Mouse (Mus musculus) natural killer cell, adult 2 months (primary cell): ENCODE results near the gene Lhfp.

Experiments used
- DNase-seq, 2 experiments: peaks; one replicate each; pipeline ENCODE4 v3.0.0; 2022; ENCODE audit warnings: low spot score in 2 of 2

Lhfp gene

GRCm38 (mm10) chr3:53040593-53041410 is 526 bp upstream of the Lhfp start:
- no peak for DNase-seq

GRCm38 (mm10) chr3:53042240-53042567 is 876 bp downstream of the Lhfp start:
- DNase-seq: no peak

- DNase-seq: no peak
Measured at GRCm38 (mm10) chr3:53043206-53043780, 2.0 kb downstream of the Lhfp start.

DNA sequence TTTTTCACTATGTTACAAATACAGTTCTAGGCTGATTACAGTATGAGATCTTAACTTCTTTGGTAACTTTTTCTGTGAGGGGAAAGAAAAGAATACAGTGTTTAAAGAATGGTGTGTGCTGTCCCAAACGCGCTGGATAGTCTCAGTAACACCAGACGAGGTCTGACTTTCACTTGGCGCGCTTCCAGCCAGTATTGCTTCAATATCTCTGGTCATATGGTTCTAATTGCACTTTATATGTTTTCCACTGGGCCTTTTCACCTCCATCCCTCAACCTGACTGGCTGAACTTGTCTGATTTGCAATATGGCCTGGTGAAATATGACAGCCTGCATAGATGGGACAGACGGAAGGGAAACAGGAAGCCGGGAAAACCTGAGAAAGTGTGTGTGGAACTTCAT is 2.9 kb downstream of the Lhfp start:
- DNase-seq: no peak

DNA sequence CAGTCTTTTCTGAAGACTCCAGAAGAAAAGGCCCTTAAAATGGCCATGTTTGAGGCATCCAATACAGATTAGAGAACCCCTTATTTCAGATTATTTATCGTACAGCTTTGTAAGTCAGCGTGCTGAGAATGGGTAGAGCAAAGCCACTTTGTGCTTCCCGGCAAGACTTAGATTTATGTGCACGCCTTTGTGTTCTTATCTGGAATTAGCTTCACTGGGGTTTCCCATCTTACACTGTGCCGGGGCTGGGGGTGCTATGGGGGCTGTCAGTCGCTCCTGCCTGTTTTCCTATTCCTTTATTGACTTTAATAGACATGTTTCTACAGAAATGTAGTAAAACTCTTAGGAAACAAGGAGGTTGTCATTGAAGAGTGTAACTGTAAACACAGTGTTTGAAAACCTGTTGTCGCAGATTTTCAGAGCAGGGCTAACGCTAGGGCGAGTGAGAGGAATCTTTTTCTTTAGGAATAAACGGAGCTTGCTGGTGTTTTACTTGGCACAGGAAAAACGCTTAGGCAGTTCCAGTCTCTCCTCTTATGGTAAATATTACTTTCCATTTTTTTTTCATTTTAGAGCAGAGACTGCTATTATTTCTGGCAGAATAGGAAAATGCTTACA is 3.5 kb downstream of the Lhfp start:
- DNase-seq: no peak

DNA sequence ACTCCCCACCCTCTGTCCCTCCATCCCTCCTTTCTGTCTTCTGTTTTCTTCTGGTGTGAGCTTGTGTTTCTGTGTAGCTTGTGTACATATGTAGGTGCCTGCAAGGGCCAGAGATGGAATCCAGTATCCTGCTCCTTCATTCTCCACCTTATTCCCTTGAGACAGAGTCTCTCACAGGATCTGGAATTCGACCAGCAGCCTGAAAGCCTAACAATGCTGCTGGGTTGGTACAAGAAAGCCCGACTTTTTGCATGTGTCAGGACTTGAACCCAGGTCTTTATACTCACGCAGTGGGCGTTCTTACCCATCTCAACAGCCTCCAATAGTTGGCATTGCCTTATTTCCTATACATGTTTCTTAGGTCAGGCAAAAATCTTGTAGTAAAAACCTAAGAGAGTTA is 4.4 kb downstream of the Lhfp start:
- DNase-seq: no peak

- no peak for DNase-seq
Measured at GRCm38 (mm10) chr3:53046371-53046770, 5.0 kb downstream of the Lhfp start.

GRCm38 (mm10) chr3:53052385-53052784 is 11.1 kb downstream of the Lhfp start:
- no peak for DNase-seq

DNA sequence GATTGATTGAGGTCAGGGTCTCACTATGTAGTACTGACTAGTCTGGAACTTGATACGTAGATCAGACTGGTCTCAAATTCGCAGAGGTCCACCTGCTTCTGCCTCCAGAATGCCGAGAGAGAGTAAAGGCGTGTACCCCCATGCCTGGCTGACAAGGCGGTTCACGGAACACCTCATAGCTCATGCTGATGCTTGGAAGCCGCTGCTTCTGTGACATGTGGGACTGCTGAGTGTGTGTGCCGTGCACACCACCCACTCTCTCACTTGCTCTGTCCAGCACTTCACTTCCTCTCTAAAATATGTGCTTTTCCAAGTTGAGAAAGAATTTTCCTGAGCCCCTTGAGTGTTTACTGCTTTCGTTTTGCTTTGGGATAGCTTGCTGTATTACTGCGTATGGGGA is 15.1 kb downstream of the Lhfp start:
- DNase-seq: no peak

- DNase-seq: no peak
Measured at GRCm38 (mm10) chr3:53059959-53060358, 18.6 kb downstream of the Lhfp start.

DNA sequence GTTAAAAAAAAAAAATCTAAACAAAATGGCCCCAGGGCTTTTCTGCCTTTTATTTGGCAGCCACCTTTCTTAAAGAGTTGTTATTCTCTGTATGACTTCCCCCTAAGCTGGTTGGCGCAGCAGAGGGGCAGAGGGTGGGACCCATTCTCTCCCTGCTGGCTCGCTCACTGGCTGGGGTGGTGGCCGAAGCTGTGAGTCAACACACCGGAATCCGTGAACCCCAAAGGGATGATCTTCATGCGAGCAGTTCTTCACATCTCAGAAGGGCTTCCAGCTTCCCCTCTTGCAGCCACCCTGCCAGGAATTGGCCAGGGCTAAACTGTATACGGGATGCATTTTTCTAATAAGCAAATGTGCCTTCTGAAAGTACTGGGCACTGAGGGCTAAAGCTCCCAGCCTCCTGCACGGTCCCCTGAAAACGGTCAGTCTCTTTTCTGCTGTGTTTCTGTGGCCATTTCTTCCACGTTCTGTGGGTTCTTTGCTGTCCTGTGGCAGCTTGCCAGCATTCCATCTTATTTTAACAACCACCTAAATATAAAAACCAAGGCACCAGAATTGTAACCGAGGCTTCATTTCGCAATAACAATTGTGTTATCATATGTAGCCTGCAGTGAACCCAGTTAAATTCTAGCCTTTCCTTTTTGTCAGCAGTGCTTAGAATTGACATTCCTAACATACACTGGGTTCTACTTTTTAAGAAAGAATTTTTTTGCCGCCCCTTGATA is 22.3 kb downstream of the Lhfp start:
- DNase-seq: no peak

DNA sequence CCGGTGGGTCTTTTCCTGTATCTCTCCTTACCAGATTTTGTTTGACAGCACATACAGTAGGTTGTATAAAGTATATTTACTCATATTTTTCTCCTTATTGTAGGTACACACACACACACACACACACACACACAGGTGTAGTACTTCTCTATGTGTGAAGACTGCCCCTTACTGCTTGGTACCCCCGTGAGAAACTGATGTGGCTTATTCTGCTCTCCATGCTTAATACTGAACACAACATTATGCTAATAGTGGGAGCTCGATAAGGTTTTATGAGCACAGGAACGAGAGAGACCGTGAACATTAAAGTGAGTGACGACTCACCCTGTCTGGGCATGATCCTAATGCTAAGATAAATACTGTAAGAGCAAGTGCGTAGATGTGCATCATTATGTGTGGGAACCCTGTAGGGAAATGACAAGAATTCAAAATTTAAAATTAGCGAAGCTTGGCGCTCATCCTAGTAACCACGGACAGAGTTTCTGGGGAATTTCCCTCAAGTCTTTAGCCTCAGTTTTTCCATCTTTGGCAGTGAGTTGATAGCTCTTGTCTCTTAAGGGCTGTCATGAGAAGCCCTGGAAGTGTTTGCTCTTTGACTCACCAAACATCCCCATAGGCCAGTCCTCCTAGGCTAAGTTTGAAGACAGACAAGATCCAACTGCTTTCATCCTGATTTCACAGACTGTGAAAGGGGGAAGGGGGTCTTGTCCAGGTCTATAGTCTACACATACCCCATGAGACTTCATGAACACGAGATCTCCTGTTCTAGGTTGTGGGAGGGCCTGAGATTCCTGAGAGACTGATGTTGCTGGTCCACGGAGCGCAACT is 24.2 kb downstream of the Lhfp start:
- no peak for DNase-seq

- no peak for DNase-seq
Measured at GRCm38 (mm10) chr3:53066095-53066372, 24.7 kb downstream of the Lhfp start.

- no peak for DNase-seq
Measured at GRCm38 (mm10) chr3:53068399-53068798, 27.1 kb downstream of the Lhfp start.

DNA sequence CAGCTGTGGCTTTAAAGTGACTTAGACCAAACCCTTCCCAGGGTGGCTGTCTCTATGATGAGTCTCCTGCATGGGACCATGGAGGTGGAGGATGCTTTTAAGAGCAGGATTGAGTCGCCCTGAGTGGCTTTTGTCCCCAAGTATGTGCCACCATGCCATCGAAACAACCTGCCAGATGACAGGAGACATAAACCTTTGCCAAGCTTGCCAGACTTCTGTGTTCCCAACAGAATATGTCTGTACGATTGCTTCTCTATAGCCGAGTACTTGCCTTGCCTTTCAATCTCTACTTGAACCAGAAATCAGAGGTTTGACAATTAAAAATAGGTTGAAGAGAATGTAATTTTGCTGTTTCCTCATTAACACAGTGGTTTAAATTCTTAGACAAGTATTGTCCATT is 32.9 kb downstream of the Lhfp start:
- no peak for DNase-seq

DNA sequence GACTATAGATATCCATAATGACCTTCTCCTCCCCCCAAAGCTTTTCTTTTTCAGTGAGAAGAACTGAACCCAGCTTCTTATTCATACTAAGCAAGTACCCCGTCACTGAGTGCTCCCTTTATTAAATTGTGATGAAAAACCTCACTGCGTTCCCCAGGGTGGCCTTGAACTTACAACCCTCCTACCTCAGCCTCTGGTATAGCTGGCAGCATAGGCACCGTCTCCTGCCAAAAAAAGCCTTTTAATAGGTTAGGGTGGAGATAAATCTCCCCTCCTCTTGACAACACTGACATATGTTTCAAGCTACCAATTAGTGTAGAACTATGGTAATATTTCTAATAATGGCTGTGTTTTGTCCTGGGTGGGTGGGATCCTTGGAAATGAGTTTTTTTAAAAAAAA is 33.4 kb downstream of the Lhfp start:
- DNase-seq: no peak

- no peak for DNase-seq
Measured at GRCm38 (mm10) chr3:53080286-53080685, 39.0 kb downstream of the Lhfp start.

- DNase-seq: no peak
Measured at GRCm38 (mm10) chr3:53080710-53081109, 39.4 kb downstream of the Lhfp start.

- no peak for DNase-seq
Measured at GRCm38 (mm10) chr3:53083717-53084116, 42.4 kb downstream of the Lhfp start.

DNA sequence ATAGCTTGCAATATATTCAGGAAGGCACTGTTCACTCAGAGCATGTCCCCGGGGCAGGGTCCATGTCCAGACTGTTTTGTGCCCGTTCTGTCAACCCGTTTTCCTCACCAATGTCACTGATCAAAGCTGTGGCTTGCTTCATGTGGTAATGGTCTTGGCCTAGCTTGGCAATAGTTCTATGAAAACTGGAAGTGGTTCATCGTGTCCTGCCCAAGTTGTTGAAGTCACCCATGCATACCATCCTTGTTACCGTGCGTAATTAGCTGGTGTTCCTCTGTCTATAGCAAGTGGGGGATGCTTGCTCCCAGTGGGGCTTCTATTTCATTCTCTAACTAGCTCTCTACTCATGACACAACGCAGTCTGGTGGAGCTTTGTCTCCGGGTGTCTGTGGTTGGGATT is 43.5 kb downstream of the Lhfp start:
- DNase-seq: no peak

DNA sequence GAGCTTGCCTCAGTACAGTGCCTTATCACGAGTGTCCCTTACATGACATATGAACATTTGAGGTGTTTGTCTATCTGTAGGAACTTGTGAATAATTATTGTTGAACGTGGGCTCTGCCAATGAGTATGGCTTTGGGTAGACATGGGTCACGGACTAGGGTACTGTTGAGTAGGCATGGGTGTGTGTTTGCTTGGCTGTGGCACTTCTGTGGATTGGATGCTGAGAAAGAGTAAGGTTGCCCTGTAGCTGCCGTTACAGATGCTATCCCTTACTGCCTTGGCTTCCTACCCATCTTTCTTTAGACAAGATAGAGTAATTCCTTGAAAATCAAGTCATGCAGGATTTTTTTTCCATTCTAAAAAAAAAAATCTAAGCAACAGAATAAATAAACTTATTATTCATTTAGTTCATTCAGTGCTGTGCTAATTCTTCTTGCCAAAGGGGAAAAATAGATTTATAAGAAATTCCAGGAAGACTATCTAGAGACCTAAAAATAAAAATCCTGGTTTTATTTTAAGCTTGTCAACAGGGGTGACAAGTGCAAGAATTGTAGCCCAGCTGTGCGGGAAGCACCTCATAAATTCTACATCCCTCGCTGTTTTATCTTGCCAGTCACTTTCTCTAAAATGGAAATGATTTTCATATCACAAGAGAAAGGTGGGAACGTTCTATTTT is 45.3 kb downstream of the Lhfp start:
- DNase-seq: no peak
